Mouse (Mus musculus): ENCODE data around the gene Vmn1r237.

Vmn1r237 gene

GRCm38 (mm10) chr17:21311565-21311964, at the start of gene Vmn1r237:
Vmn1r237 (plus strand) TSS chr17:21311865.
- DNase-seq (ENCODE audit: low read depth, low spot score), result no peak

- peak; percentile 81 for DNase-seq (ENCODE audit: low read depth, low spot score)
Measured at GRCm38 (mm10) chr17:21272103-21272502, 39.6 kb upstream of the Vmn1r237 start.

GRCm38 (mm10) chr17:21282642-21283041, 29.0 kb upstream of the Vmn1r237 start, which contains the start of gene Vmn1r236:
Vmn1r236 (plus strand) TSS chr17:21282942.
- DNase-seq (ENCODE audit: low read depth, low spot score), result no peak

GRCm38 (mm10) chr17:21284395-21284794, 27.3 kb upstream of the Vmn1r237 start:
- no peak for DNase-seq (ENCODE audit: low read depth, low spot score)

- DNase-seq (ENCODE audit: low read depth, low spot score), result no peak
Measured at GRCm38 (mm10) chr17:21289695-21290094, 22.0 kb upstream of the Vmn1r237 start.

All from forelimb bud, embryonic 11.5 days (tissue).